Mouse (Mus musculus) spleen, adult 10 weeks (tissue): ENCODE measurements around the gene Defb5. TPM values are rescaled to one million over a fixed set of nuclear protein-coding genes. Genes with fewer than 3 reads are reported as not detected.

Experiments
- polyA plus RNA-seq: library from polyadenylated mRNA; stranded (reverse); fragments of 350-450 nt; fragmentation: Illumina TruSeq; extraction: RNeasy Lipid Tissue Mini Kit (QIAGEN cat#74804); gene quantifications from one replicate; pipeline ENCODE4 v1.2.3, GENCODE M21; 2015; ENCODE audit warnings: low replicate concordance; ENCODE audit not compliant: insufficient read depth

Gene Defb5
- polyA plus RNA-seq, result not detected

GRCm38 (mm10) chr8:19247280-19247679, at the start of gene Defb5:
TSS of gene Defb5 (plus strand) at chr8:19247580.

DNA sequence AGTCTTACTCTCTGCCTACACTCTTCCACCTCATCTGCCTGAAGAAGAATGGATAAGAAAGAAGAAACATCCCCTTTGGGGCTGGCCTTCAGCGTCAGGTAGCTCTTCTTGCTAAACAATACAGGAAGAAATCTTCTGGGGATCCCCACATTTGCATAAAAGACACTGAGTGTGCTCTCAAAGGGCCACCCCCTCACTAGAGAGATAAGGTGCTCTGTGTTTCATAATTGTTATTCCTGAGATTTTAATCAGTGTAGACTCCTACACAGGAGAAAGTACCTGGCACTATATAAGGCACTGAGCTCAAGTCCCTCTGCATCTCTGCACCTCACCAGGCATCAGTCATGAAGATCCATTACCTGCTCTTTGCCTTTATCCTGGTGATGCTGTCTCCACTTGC, 22.2 kb upstream of the Defb5 start, which contains the start of gene Defb6:
Gene Defb6 (plus strand): TSS at position 318 of the 400 bp plus-strand sequence.

GRCm38 (mm10) chr8:19239616-19240015, 7.8 kb upstream of the Defb5 start, which contains the start of gene Defb46:
TSS of gene Defb46 (plus strand) at chr8:19239916.

GRCm38 (mm10) chr8:19293060-19293459, 45.7 kb downstream of the Defb5 start, which contains the start of gene Defb3:
TSS of gene Defb3 (plus strand) at chr8:19293360.

Other genes starting within 250 kb of the Defb5 start
- not detected for gene Defb38, start 221.0 kb upstream of the Defb5 start, polyA plus RNA-seq
- gene Defb39, start 182.8 kb upstream of the Defb5 start, polyA plus RNA-seq, result not detected
- not detected for gene Defb12, start 132.7 kb upstream of the Defb5 start, polyA plus RNA-seq
- gene Defb34, start 123.8 kb upstream of the Defb5 start, polyA plus RNA-seq, result not detected
- not detected for gene Gm45826, start 106.8 kb upstream of the Defb5 start, polyA plus RNA-seq
- not detected for gene Defb14, start 53.2 kb upstream of the Defb5 start, polyA plus RNA-seq
- gene Defb4, start 48.9 kb upstream of the Defb5 start, polyA plus RNA-seq, result not detected
- gene Defb6, start 22.1 kb upstream of the Defb5 start, polyA plus RNA-seq, result not detected
- gene Defb46, start 7.7 kb upstream of the Defb5 start, polyA plus RNA-seq, result not detected
- gene Defb3, start 45.8 kb downstream of the Defb5 start, polyA plus RNA-seq, result not detected
- not detected for gene Defb8, start 200.0 kb downstream of the Defb5 start, polyA plus RNA-seq
- not detected for gene Defb7, start 247.5 kb downstream of the Defb5 start, polyA plus RNA-seq